Mouse (Mus musculus) adrenal gland, adult 10 weeks (tissue): Measurements from ENCODE around the gene Nav1. TPM values are rescaled to one million over a fixed set of nuclear protein-coding genes. Genes with fewer than 3 reads are reported as not detected.

Experiments
- polyA plus RNA-seq: library from polyadenylated mRNA; stranded (reverse); fragments of 350-450 nt; fragmentation: Illumina TruSeq; extraction: RNeasy Lipid Tissue Mini Kit (QIAGEN cat#74804); gene quantifications from one replicate; pipeline ENCODE4 v1.2.3, GENCODE M21; 2014; ENCODE audit warnings: low read depth, low replicate concordance

Gene Nav1
- polyA plus RNA-seq, result 7.5 TPM

GRCm38 (mm10) chr1:135607019-135607418 is at the start of gene Nav1:
TSS of gene Nav1 (minus strand) at chr1:135607295.

GRCm38 (mm10) chr1:135429901-135430668 is 177.0 kb downstream of the Nav1 start, which contains the start of gene Ipo9:
TSS of gene Ipo9 (minus strand) at chr1:135430499.

Other genes starting within 250 kb of the Nav1 start
- 0.99 TPM for gene Shisa4, start 232.1 kb downstream of the Nav1 start, polyA plus RNA-seq
- gene Ipo9, start 176.8 kb downstream of the Nav1 start, polyA plus RNA-seq, result 32.4 TPM
- gene Csrp1, start 112.8 kb upstream of the Nav1 start, polyA plus RNA-seq, result 26.5 TPM
- 2.4 TPM for gene Phlda3, start 158.8 kb upstream of the Nav1 start, polyA plus RNA-seq
- not detected for gene Tnni1, start 172.1 kb upstream of the Nav1 start, polyA plus RNA-seq
- gene Lad1, start 211.3 kb upstream of the Nav1 start, polyA plus RNA-seq, result not detected
- gene Tnnt2, start 229.1 kb upstream of the Nav1 start, polyA plus RNA-seq, result 3.4 TPM